In the genomic region with DNA sequence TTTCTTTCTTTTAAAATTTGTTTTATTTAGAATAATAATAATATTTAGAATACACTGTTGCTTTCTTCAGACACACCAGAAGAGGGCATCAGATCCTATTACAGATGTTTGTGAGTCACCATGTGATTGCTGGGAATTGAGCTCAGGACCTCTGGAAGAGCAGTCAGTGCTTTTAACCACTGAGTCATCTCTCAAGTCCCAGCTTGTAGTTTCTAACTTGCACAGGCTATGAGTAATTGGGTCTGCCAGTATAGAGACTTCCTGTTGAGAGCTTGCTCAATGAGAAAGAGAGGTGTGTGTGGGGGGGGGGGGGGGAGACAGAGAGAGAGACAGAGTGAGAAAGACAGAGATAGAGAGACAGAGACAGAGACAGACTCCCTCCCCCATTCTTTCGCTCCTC, we compare ENCODE assay signal across 14 mouse cellular contexts. TPM values are rescaled to one million over a fixed set of nuclear protein-coding genes. Genes with fewer than 3 reads are reported as not detected.
DNase-seq lines count a peak whose midpoint lies in the region; ATAC-seq lines count a peak whose summit lies in the region.
"Had no signal": no experiment of that assay in that cellular context is flagged by ENCODE, and none has a peak within 500 bp of the region (broad histone marks: within the 10 kb centered on the region; RNA-seq: fewer than 3 reads in every experiment).

No protein-coding gene starts in this region.

- no peak overlapping the region for H3K27ac ChIP-seq in heart, embryonic 15.5 days
- H3K27ac ChIP-seq: forebrain, embryonic 12.5 days; gastrocnemius, adult 2 months; hindbrain, embryonic 12.5 days; layer of hippocampus, adult 2 months; liver, embryonic 13.5 days had no signal

- DNase-seq in heart, postnatal 14 days = no peak
- DNase-seq in CD4-positive, CD25-positive, alpha-beta regulatory T cell, adult 2 months (ENCODE audit: low read depth, low spot score) = peak; percentile 68
- DNase-seq in left cerebral cortex, adult 8-10 months (ENCODE audit: low spot score in 2 of 2) = no peak
- no peak for DNase-seq in adrenal gland, postnatal 25 days
- DNase-seq: cerebellum, postnatal 36 days; gastrocnemius, adult 2 months; liver, embryonic 13.5 days; lung, postnatal 36 days had no signal

- no peaks in the 10 kb centered on the region for H3K9me3 ChIP-seq in heart, embryonic 15.5 days (replicated peaks)
- H3K9me3 ChIP-seq: forebrain, embryonic 12.5 days; hindbrain, embryonic 12.5 days; liver, embryonic 13.5 days had no signal

- no peaks in the 10 kb centered on the region; the same call in 1 of the 2 replicates for H3K27me3 ChIP-seq in heart, embryonic 15.5 days
- H3K27me3 ChIP-seq: liver, embryonic 13.5 days had no signal

- no peak for ATAC-seq in heart, embryonic 15.5 days (replicated peaks; ENCODE audit: insufficient number of reproducible peaks, insufficient read depth, low FRiP score, low read depth)
- peak; percentile 30 for ATAC-seq in activated CD4-positive, CD25-positive, alpha-beta regulatory T cell, adult 4 months
- 0 out of 2 replicates have a peak, but pooled peaks have one; percentile 48 for ATAC-seq in megakaryocyte progenitor cell, adult 5-6 weeks (replicated peaks; ENCODE audit: poor library complexity)

- intact Hi-C loops in heart, postnatal 14 days (cut with DNase I) = no loop called here

- H3K4me1 ChIP-seq in heart, embryonic 15.5 days (replicated peaks) = 0 out of 2 replicates have a peak, but pooled peaks cover 2% of the 10 kb centered on the region
- H3K4me1 ChIP-seq: forebrain, embryonic 12.5 days; hindbrain, embryonic 12.5 days; liver, embryonic 13.5 days had no signal

- no peaks in the 10 kb centered on the region for H3K36me3 ChIP-seq in heart, embryonic 15.5 days
- H3K36me3 ChIP-seq: forebrain, embryonic 12.5 days; hindbrain, embryonic 12.5 days; liver, embryonic 13.5 days had no signal

- 27% methylated on average over 1 of the region's 1 CpGs for WGBS in heart, embryonic 15.5 days

- no peak overlapping the region for H3K9ac ChIP-seq in heart, embryonic 15.5 days
- H3K9ac ChIP-seq: forebrain, embryonic 12.5 days; hindbrain, embryonic 12.5 days; liver, embryonic 13.5 days had no signal

- H3K4me2 ChIP-seq in heart, embryonic 15.5 days = peak overlapping the region; percentile 61

- no peak overlapping the region for H3K4me3 ChIP-seq in heart, embryonic 15.5 days
- H3K4me3 ChIP-seq: forebrain, embryonic 12.5 days; layer of hippocampus, adult 2 months had no signal

RNA-seq across cellular contexts. Expression of a gene that starts 18.5 kb away (rescaled TPM):
- polyA plus RNA-seq in heart, embryonic 15.5 days (2015; fragmentation: Nextera tagmentation; extraction: Ambion mirVana) = 0.59 and 1.4 TPM in 2 replicates
- under 1 TPM; 0.22 to 0.46 TPM for total RNA-seq in heart, postnatal 14 days (2021)
- polyA plus RNA-seq in activated CD4-positive, CD25-positive, alpha-beta regulatory T cell, adult 4 months (2017; shearing (Covaris generic)) = 10 to 100 TPM; 61.2 to 85.7 TPM
- total RNA-seq in megakaryocyte progenitor cell, adult 5-6 weeks (2015) = 8.6 and 10.9 TPM in 2 replicates
- total RNA-seq in megakaryocyte progenitor cell, adult 5-6 weeks (2017) = 7.7 and 13.3 TPM in 2 replicates
- 1 to 10 TPM in 2 of 4 experiments, under 1 TPM in 2; 0.74 to 2.0 (median 1.1) TPM for total RNA-seq in left cerebral cortex, adult 8-10 months (2022)
- 2.4 and 2.8 TPM in 2 replicates for total RNA-seq in adrenal gland, postnatal 25 days (2021)

RNA-seq across cellular contexts. Expression of a gene that starts 25.8 kb away (rescaled TPM):
- 4.4 and 6.9 TPM in 2 replicates for polyA plus RNA-seq in heart, embryonic 15.5 days (2015; fragmentation: Nextera tagmentation; extraction: Ambion mirVana)
- total RNA-seq in heart, postnatal 14 days (2021) = 1 to 10 TPM; 3.5 to 4.8 TPM
- polyA plus RNA-seq in activated CD4-positive, CD25-positive, alpha-beta regulatory T cell, adult 4 months (2017; shearing (Covaris generic)) = 100 to 1,000 TPM; 893 to 932 TPM
- total RNA-seq in megakaryocyte progenitor cell, adult 5-6 weeks (2015) = 13.3 and 20.8 TPM in 2 replicates
- 38.8 and 50.9 TPM in 2 replicates for total RNA-seq in megakaryocyte progenitor cell, adult 5-6 weeks (2017)
- 1 to 10 TPM; 1.1 to 1.7 (median 1.3) TPM for total RNA-seq in left cerebral cortex, adult 8-10 months (2022)
- total RNA-seq in adrenal gland, postnatal 25 days (2021) = 2.4 and 4.6 TPM in 2 replicates

RNA-seq across cellular contexts. Expression of a gene that starts 47.5 kb away (rescaled TPM):
- 10.7 and 15.5 TPM in 2 replicates for polyA plus RNA-seq in heart, embryonic 15.5 days (2015; fragmentation: Nextera tagmentation; extraction: Ambion mirVana)
- total RNA-seq in heart, postnatal 14 days (2021) = 1 to 10 TPM; 1.2 to 2.3 TPM
- 10 to 100 TPM; 16.2 to 24.2 TPM for polyA plus RNA-seq in activated CD4-positive, CD25-positive, alpha-beta regulatory T cell, adult 4 months (2017; shearing (Covaris generic))
- 33.4 and 33.6 TPM in 2 replicates for total RNA-seq in megakaryocyte progenitor cell, adult 5-6 weeks (2015)
- 33.1 and 41.3 TPM in 2 replicates for total RNA-seq in megakaryocyte progenitor cell, adult 5-6 weeks (2017)
- total RNA-seq in left cerebral cortex, adult 8-10 months (2022) = under 1 TPM; 0.37 to 0.91 (median 0.62) TPM
- total RNA-seq in adrenal gland, postnatal 25 days (2021) = 16.6 and 19.7 TPM in 2 replicates
